Mouse (Mus musculus) midbrain, embryonic 16.5 days (tissue): Measurements from ENCODE around the gene Foxg1. TPM values are rescaled to one million over a fixed set of nuclear protein-coding genes. Genes with fewer than 3 reads are reported as not detected.

Source experiments
- ATAC-seq: fragments of 200-750 bp; cut with Nextera tagmentation; 2 replicates; pipeline ENCODE4 v1.8.0; 2017; ENCODE audit warnings: moderate TSS enrichment
- H3K27ac ChIP-seq: fragments of 300-500 bp; sonication (generic); 2 replicates; pipeline ENCODE4 v1.5.1; 2014; ENCODE audit warnings: mild to moderate bottlenecking, low read length, mixed read lengths
- H3K27me3 ChIP-seq: fragments of 300-500 bp; sonication (generic); 2 replicates; pipeline ENCODE4 v1.6.1; 2014; ENCODE audit warnings: low read depth, low read length, mixed read lengths; ENCODE audit not compliant: control insufficient read depth, insufficient read depth
- H3K36me3 ChIP-seq: fragments of 300-500 bp; sonication (generic); 2 replicates; pipeline ENCODE4 v1.6.1; 2014; ENCODE audit warnings: mild to moderate bottlenecking, low read length, moderate library complexity, mixed read lengths; ENCODE audit not compliant: control insufficient read depth, insufficient read depth
- H3K4me1 ChIP-seq: fragments of 300-500 bp; sonication (generic); 2 replicates; pipeline ENCODE4 v1.6.1; 2014; ENCODE audit warnings: mild to moderate bottlenecking, low read length, mixed read lengths; ENCODE audit not compliant: control insufficient read depth, insufficient read depth
- H3K4me2 ChIP-seq: fragments of 300-500 bp; sonication (generic); 2 replicates; pipeline ENCODE4 v1.6.1; 2014; ENCODE audit warnings: mild to moderate bottlenecking, low read length, mixed read lengths
- H3K4me3 ChIP-seq: fragments of 300-500 bp; sonication (generic); 2 replicates; pipeline ENCODE4 v1.5.1; 2014; ENCODE audit warnings: low read depth, mild to moderate bottlenecking, low read length, moderate library complexity, mixed read lengths
- H3K9ac ChIP-seq: fragments of 300-500 bp; sonication (generic); 2 replicates; pipeline ENCODE4 v1.6.1; 2014; ENCODE audit warnings: low read depth, low read length, mixed read lengths
- H3K9me3 ChIP-seq: fragments of 300-500 bp; sonication (generic); replicated peaks from 2 replicates; pipeline ENCODE4 v1.6.1; 2014; ENCODE audit warnings: mild to moderate bottlenecking, low read length, mixed read lengths; ENCODE audit not compliant: control insufficient read depth, poor library complexity, severe bottlenecking
- WGBS: fragments of 180-500 bp; shearing (Covaris S2); extraction: QIAGEN DNeasy Blood & Tissue Kit; methylation state at CpG from one replicate; pipeline ENCODE4 v1.1.7; 2014; 5-methylcytosine and 5-hydroxymethylcytosine counted together
- polyA plus RNA-seq: library from polyadenylated mRNA; unstranded; fragments of >200 nt; fragmentation: Nextera tagmentation; extraction: Ambion mirVana; gene quantifications from 2 replicates; pipeline ENCODE4 v1.2.1, GENCODE M21; 2015

Foxg1 gene
- polyA plus RNA-seq: 1.7 and 2.5 TPM in 2 replicates

DNA sequence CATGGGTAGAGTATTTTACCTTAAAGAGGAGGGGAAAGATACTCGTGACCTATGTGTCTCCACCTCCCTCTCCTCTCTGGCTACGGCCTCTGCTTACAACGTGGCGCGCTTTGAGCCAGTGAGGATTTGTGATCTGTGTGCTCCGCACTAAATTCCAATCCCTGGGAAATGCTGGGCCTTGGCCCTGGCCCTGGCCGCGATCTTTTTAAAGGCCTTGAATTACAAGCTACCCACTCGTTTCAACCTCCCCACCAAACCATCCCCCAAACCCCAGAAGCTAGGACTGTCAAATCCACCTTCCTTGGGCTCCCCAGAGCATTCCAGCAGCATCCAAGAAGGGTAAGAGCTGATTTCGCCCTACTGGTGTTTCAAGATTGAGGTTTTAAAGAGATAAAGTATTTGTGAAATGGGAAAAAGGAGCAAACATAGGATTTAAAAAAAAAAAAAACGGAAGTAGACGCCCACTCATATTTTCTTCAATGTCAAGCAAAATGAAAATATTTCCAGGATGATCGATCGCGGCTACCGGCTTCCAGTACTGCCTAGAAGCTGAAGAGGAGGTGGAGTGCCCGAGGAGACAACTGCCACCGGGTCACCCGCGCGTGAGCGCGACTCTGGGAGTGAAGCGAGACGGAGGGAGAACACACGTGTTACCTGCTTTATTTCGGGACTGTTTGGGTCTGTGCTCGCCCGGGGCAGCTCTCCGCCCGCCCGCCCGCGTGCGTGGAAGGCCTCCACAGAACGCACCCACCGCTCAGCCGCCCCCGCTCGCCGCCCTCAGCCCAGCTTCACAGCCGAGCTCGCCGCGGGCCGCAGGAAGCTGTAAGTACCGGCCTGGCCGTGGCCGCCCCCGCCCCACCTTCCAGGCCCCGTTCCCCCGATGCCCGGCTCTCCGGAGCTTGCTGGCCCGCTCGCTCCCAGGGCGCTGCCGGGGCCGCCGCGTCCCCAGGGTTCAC is at the start of gene Foxg1:
Gene Foxg1 (plus strand): TSS at position 96 of the 956 bp plus-strand sequence.
- H3K4me1 ChIP-seq: peaks cover 6% of the 10 kb centered on the region
- peak within 1 kb of the TSS; percentile 32 for H3K4me3 ChIP-seq
- no peaks in the 10 kb centered on the region for H3K36me3 ChIP-seq
- peaks cover 51% of the 10 kb centered on the region for H3K27me3 ChIP-seq
- peak within 1 kb of the TSS; percentile 10 for H3K4me2 ChIP-seq
- ATAC-seq: peak; percentile 29; the same call in 1 of the 2 replicates
- peak within 1 kb of the TSS; percentile 61 for H3K27ac ChIP-seq
- WGBS: 1% methylated on average over 54 of the region's 61 CpGs
- H3K9me3 ChIP-seq: no peaks in the 10 kb centered on the region; the same call in 1 of the 2 replicates
- peak within 1 kb of the TSS; percentile 44; the same call in 1 of the 2 replicates for H3K9ac ChIP-seq

DNA sequence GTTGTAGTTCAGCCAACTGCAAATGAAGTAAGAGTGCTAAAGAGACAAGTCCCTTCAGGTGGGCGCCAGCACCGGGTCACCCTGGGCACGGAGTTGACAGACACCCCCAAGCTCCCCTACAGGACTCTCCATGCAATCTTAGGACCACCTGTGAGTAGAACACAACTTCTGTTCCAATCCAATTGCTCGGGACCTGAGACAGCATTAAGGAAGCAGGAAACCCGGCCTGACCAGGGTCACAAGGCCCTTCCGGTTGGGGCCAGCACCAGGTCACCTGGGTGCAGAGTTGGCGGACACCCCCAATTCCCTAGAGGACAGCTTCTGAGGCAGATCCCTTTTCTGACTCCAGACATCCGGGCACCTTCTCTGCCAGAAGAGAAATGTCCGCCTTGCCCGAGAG is 32.8 kb upstream of the Foxg1 start:
- Histone ChIP-seq H3K27me3 (no peaks in the 10 kb centered on the region), H3K27ac (no peak overlapping the region), H3K9me3 (no peaks in the 10 kb centered on the region), H3K4me3 (no peak overlapping the region), H3K9ac (no peak overlapping the region), H3K36me3 (no peaks in the 10 kb centered on the region), H3K4me1 (no peaks in the 10 kb centered on the region), H3K4me2 (no peak overlapping the region)
- 95% methylated on average over 10 of the region's 10 CpGs for WGBS
- ATAC-seq: no peak

DNA sequence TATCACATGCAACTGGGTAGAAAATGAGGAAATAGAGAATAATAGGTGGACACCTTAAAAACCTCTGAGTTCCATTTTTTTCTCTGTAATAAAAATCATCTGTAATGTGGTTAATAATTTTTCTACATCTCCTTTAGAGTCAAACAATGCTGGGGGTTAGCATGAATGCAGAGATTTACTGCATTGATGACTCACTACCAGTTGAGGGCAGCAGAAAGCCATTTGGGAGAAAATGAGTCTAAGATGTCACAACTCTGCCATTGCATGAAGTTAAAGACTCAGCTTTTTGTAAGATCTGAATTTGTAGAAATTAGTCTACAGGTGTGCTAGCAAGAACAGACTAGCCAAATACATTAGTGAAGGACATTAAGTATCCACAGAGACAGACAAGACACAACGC is 13.5 kb upstream of the Foxg1 start:
- no peaks in the 10 kb centered on the region for H3K36me3 ChIP-seq
- no peak for ATAC-seq
- 57% methylated on average over 1 of the region's 1 CpGs for WGBS

DNA sequence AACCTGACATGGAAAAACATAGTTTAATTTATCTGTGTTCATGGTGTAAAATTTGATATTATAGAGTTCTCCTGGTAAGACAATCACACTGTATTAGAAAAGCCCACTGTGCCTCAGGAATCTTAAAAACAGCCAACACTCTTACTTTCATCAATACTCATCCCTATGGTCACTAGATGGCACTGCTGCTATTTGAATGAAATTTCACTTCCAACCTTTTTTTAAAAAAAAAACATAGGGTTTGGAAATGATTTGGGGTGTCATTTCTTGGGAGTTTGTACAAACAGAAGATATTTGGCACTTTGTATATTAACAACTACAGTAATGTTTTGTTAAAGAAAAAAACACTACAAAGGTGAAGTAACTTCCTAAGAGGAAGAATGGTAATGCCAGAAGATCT is 10.3 kb upstream of the Foxg1 start:
- ATAC-seq: no peak
- Histone ChIP-seq H3K4me1 (peaks cover 4% of the 10 kb centered on the region), H3K27ac (no peak overlapping the region), H3K4me2 (no peak overlapping the region), H3K9me3 (no peaks in the 10 kb centered on the region), H3K4me3 (no peak overlapping the region), H3K9ac (no peak overlapping the region), H3K27me3 (peaks cover 43% of the 10 kb centered on the region), H3K36me3 (no peaks in the 10 kb centered on the region)

More for the DNA sequence above, 13.5 kb upstream of the Foxg1 start:
- no peak overlapping the region for H3K27ac ChIP-seq
- H3K4me1 ChIP-seq: no peaks in the 10 kb centered on the region
- no peak overlapping the region for H3K9ac ChIP-seq
- H3K9me3 ChIP-seq: no peaks in the 10 kb centered on the region
- no peak overlapping the region for H3K4me2 ChIP-seq
- H3K4me3 ChIP-seq: no peak overlapping the region
- peaks cover 28% of the 10 kb centered on the region for H3K27me3 ChIP-seq

DNA sequence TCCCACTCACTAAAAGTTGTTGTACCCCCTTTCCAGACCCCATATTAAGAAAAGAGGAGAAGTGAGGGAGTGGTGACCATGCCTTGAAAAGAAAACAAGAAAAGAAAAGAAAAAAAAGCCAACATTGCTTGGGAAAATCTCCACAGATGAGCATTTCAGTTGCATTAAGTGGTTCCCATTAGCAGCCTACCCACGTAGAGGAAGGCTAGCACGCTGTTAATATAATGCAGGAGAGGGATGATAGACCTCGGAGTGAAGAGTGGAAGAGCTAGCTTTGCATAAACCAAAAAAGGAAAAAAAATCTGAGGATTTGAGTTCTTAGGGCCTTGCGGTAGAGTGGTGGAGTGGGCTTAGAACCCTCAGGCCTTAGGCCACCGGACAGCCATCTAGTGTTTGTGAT is 9.3 kb upstream of the Foxg1 start:
- H3K27me3 ChIP-seq: peaks cover 51% of the 10 kb centered on the region
- peaks cover 4% of the 10 kb centered on the region for H3K4me1 ChIP-seq
- whole genome bisulfite sequencing: 7% methylated on average over 5 of the region's 5 CpGs
- H3K4me2 ChIP-seq: no peak overlapping the region
- H3K36me3 ChIP-seq: no peaks in the 10 kb centered on the region
- H3K27ac ChIP-seq: no peak overlapping the region
- ATAC-seq: no peak
- H3K9me3 ChIP-seq: no peaks in the 10 kb centered on the region
- no peak overlapping the region for H3K9ac ChIP-seq
- H3K4me3 ChIP-seq: no peak overlapping the region

DNA sequence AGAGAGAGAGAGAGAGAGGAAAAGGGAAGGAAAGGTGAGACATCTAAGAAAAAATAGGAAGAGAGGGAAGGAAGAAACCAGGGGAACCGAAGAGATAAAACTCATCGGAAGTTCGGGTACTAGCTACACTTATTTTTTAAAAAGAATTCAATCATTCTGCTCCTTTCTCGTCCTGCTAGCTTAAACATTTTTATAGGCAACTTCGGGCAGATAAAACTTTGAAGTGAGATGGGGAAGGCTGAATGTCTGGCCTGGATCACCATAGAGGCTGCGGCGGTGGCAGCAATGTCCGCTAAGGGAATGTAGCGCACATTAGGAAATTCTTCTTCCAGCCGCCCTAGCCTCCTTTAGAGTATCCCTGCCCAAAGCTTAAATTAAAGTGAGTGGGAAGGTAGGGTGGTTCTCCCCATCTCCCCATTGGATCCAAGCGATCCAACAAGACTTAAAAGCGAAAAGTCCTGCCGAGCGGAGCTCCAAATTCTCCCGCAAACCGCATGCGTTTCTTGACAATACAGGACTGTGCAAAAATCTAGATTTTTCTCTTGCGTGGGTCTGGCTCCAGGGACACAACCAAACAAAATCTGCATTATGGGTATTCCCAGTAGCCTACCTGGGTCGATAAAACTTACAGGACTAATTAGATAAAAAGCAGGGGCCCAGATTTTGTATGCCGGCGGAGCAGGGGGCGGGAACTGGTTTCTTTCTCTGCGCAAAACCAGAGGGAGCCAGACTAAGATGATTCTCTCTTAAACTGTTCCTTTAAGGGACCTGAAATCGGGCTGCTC is 8.4 kb upstream of the Foxg1 start:
- Histone ChIP-seq H3K9ac (no peak overlapping the region), H3K4me2 (peak overlapping the region; percentile 44), H3K27ac (no peak overlapping the region), H3K36me3 (no peaks in the 10 kb centered on the region), H3K27me3 (peaks cover 59% of the 10 kb centered on the region), H3K4me1 (peaks cover 4% of the 10 kb centered on the region), H3K4me3 (peak overlapping the region; percentile 20), H3K9me3 (no peaks in the 10 kb centered on the region)
- no peak for ATAC-seq
- under 1% methylated on average over 24 of the region's 24 CpGs for WGBS

DNA sequence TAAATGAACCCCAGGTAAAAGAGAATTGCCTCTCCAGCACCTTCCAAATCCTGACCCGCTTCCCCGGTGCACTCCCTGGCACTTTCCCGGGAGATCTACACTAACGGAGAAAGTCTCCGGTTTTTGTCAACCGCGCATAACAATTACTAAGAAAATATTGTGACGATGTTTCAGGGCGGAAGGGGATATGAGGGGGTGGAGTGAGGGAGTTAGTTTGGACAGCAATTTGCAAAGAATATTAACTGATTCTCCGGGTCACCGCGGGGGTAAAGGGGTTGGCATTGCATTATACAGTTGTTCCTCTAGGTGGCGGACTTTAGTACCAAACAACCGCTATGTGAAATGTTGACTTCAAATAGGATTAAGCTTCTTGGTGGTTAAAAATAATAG is 7.9 kb upstream of the Foxg1 start:
- Histone ChIP-seq H3K4me2 (peak overlapping the region; percentile 44), H3K4me3 (peak overlapping the region; percentile 20), H3K9ac (no peak overlapping the region), H3K4me1 (peaks cover 4% of the 10 kb centered on the region), H3K27ac (no peak overlapping the region), H3K9me3 (no peaks in the 10 kb centered on the region), H3K36me3 (no peaks in the 10 kb centered on the region), H3K27me3 (peaks cover 65% of the 10 kb centered on the region)
- under 1% methylated on average over 14 of the region's 14 CpGs for WGBS
- ATAC-seq: no peak

DNA sequence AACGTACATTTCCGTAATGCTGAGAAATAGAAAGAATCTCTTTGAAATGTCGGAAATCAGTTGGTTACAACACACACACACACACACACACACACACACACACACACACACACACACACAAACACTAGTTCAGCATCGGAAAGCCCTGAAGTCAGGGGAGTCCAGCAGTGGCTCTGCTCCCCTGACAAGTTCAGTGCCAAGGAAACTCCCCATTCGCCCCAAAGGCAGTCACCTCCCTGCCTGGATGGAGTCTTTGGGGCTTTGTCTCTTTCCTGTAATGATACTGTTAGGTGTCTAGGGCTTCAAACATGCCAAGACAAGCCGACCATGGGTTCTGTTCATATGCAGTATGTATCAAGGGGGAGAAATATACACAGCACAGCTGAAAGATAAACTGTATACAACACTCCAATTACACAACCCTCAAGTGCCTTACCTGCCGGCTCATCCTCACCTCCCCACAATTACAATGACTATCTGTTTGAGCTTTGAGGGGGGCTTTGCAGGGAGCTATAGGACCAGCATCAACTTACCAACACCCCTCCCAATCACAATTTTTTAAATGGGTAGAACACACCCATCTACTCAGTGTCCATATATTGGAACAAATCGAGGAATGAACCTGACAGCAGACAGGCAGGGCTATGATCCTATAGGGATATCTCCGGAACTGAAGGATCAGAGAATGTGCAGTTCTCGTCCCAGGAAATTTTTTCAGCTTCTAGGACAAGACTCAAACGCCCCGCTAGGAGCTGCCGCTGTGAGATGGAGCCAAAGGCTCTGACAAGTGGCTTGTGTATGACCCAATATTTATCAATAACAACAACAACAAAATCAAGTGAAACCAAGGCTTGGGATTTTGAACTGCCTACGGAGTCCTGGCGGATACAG is 6.8 kb upstream of the Foxg1 start:
- Histone ChIP-seq H3K27ac (no peak overlapping the region; the same call in 1 of the 2 replicates), H3K9ac (no peak overlapping the region), H3K9me3 (no peaks in the 10 kb centered on the region), H3K36me3 (no peaks in the 10 kb centered on the region), H3K4me1 (peaks cover 4% of the 10 kb centered on the region), H3K4me3 (no peak overlapping the region), H3K4me2 (peak overlapping the region; percentile 14; the same call in 1 of the 2 replicates), H3K27me3 (peaks cover 68% of the 10 kb centered on the region)
- 3% methylated on average over 15 of the region's 15 CpGs for WGBS
- no peak for ATAC-seq
